Mouse (Mus musculus) spleen, adult 2 months (tissue): Measurements from ENCODE around the gene Tubgcp2.

Experiments
- CTCF ChIP-seq: fragments of 200-500 bp; IDR thresholded peaks from 2 replicates; pipeline ENCODE4 v1.5.1; 2011; ENCODE audit warnings: mild to moderate bottlenecking, inconsistent platforms; ENCODE audit not compliant: insufficient read depth, insufficient read length, insufficient replicate concordance; ENCODE audit errors: extremely low read depth
- POLR2A ChIP-seq: fragments of 200-500 bp; IDR thresholded peaks from 2 replicates; pipeline ENCODE4 v1.6.1; 2011; ENCODE audit warnings: low read depth, low read length, inconsistent platforms

DNA sequence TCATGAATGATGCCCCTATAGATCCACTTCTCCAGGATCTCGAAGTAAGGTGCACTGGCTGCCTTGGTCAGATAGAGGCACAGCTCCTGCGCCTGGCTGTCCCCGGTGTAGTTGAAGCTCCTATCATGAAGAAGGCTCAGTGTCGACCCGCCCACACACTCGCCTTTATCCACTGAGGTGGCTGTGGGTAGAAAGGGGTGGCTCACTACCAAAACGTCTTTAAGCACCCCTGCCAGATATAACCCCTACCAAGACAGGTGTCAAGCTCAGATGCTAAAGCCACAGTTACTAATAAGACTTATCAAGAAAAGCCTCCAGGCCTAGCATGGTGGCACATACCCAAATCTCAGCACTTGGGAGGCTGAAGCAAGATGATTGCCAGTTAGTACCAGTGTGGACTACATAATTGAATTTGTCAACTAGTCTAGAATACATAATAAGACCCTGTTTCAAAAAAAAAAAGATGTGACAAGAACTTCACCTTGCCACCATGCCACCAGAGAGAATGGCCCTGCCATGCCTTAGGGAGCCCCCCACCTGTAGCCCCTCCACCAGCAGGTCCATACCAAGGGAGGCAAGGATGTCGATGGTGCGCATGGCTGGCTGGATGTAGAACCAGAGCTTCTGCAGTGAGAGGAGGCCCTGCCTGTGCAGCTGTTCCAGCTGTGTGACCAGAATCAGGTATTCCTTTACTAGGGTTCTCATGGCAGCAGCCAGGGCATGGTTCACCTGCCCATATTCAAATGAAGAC is 29.4 kb downstream of the Tubgcp2 start:
- TF ChIP-seq CTCF (no peak), POLR2A (no peak)
